Mouse (Mus musculus) layer of hippocampus, adult 2 months (tissue): Measurements from ENCODE around the gene Pnrc2. TPM values are rescaled to one million over a fixed set of nuclear protein-coding genes. Genes with fewer than 3 reads are reported as not detected.
A peak's percentile ranks its signal among the peaks of the same experiment; 100 is the strongest.

Source experiments
- DNase-seq, 2 experiments: peaks; one replicate each; pipeline ENCODE4 v3.0.0; 2022; ENCODE audit warnings: low spot score in 2 of 2
- H3K27ac ChIP-seq: fragments of 200-600 bp; 2 replicates; pipeline ENCODE4 v1.8.1; 2022
- H3K4me3 ChIP-seq: fragments of 200-600 bp; 2 replicates; pipeline ENCODE4 v1.8.1; 2022; ENCODE audit warnings: mild to moderate bottlenecking
- CTCF ChIP-seq: fragments of 200-600 bp; conservative IDR thresholded peaks from 2 replicates; pipeline ENCODE4 v1.8.1; 2022; ENCODE audit warnings: antibody characterized with exemption, mild to moderate bottlenecking, moderate library complexity
- long read RNA-seq, 2 experiments: library from polyadenylated mRNA; stranded (forward); transcript quantifications; one replicate each; pipeline ENCODE4 v2.0.0; 2021; ENCODE audit warnings: borderline mapping rate in 2 of 2
- total RNA-seq, 2 experiments: library from RNA; stranded (reverse); gene quantifications; 2 replicates each; pipeline ENCODE4 v1.2.3; 2021

Gene Pnrc2
- total RNA-seq, result 10 to 100 TPM; 52.7 to 54.8 TPM
- long read RNA-seq, experiment 1, transcript Pnrc2-201 (3 exons, 1,919 nt), result major isoform, 18 of 34 reads
- long read RNA-seq, experiment 1, partial matches to known transcripts, result 0 of 34 reads
- long read RNA-seq, experiment 1, other reads (novel, unspliced or antisense), result 12 of 34 reads
- long read RNA-seq, experiment 2, transcript Pnrc2-201 (3 exons, 1,919 nt), result major isoform, 39 of 52 reads
- long read RNA-seq, experiment 2, partial matches to known transcripts, result 0 of 52 reads
- long read RNA-seq, experiment 2, other reads (novel, unspliced or antisense), result 10 of 52 reads

DNA sequence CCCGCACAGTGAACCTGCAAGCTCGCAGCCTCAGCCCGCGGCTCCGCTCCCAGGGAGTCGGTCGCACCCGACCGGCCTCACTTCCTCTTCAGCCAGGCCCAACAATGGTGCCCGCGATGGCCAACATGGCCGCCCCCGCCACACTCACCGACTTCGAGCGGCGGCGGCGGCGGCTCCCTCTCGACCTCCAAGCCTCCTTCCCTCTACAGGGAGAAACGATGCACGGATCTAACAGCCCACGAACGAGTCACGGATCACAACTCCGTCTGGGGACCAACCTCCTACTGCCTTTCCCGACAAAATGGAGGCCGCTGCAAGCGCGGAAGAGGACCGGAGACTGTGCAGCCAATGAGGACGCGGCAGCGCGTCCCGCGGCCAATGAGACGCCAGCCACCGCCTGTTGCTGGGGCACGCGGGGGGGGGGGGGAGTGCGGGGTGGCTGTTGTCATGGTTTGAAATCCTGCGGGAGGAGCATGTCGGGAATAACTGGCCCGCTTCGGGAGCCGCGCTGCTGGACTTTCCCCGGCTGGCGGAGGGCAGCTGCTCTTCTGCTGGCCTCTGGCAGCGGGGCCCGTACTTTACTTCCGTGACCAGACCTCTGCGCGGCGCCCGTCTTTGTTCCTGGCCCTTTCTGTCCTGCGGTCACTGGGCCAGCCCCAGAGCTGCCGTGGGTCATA, at the start of gene Pnrc2:
Gene Pnrc2, minus strand, starts transcription at position 325 of the 677 bp plus-strand sequence.
- peak; percentile 29 for TF ChIP-seq CTCF
- H3K27ac ChIP-seq, result peak within 1 kb of the TSS; percentile 99
- H3K4me3 ChIP-seq, result peak within 1 kb of the TSS; percentile 96
- peak; percentile 90 to 92 for DNase-seq

GRCm38 (mm10) chr4:135922190-135922589, 48.5 kb upstream of the Pnrc2 start:
- no peak for TF ChIP-seq CTCF
- DNase-seq, result no peak
- no peak overlapping the region for H3K4me3 ChIP-seq
- no peak overlapping the region for H3K27ac ChIP-seq

GRCm38 (mm10) chr4:135921257-135922120, 47.8 kb upstream of the Pnrc2 start:
- Histone ChIP-seq H3K4me3 (peak overlapping the region; percentile 94), H3K27ac (peak overlapping the region; percentile 71; the same call in 1 of the 2 replicates)
- no peak for DNase-seq
- no peak for TF ChIP-seq CTCF

DNA sequence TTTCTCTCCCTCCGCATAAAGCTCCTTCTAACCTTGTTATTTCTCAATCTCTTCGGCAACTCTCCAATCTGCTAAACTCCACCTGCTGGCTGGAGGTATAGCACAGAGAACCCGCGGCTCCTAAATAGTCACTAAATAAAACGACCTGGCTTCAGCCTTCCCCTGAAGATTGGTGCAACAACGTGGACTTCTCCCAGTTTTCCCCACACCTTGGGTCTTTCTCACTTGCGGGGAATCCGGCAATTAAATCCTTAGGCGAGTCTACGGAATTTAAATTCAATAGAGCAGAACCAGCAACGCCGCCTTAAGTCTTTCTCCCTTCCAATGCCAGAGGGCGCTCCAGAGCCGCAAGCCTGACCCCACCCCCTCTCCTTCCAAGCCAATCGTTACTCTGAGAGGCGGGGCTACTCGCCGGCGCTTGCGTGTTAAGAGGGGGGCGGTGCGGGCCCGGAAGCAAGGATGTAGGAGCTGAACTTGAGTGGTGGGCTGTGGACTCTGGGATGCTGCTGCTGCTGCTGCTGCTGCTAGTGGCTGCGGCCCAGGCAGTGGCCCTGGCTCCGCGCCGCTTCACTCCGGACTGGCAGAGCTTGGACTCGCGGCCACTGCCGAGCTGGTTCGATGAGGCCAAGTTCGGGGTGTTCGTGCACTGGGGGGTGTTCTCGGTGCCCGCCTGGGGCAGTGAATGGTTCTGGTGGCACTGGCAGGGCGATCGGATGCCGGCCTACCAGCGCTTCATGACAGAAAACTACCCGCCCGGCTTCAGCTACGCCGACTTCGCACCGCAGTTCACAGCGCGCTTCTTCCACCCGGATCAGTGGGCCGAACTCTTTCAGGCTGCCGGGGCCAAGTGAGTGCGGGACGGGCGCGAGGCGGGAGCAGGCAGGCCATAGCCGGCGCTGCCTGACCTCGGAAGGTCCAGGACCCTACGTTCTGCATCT, 46.9 kb upstream of the Pnrc2 start, which contains the start of gene Fuca1:
Gene Fuca1, plus strand, starts transcription at position 432 of the 938 bp plus-strand sequence.
- TF ChIP-seq CTCF, result peak; percentile 88

DNA sequence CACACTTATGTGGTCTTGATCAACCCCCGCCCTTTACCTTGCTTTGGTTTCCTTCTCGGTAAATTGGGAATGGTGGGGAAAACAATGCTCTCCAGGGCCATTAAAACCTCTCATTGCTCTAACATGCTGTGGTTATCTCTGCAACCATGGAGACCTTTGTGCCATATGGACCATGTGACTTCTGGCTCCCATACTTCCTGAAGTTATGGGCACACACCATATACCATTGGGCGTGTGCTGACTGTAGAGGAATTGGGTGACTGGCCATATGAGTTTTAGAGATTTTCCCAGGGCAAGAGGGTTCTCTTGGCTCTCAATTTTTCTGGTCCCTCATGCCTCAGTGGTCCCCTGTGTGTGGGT, 45.6 kb upstream of the Pnrc2 start:
- Histone ChIP-seq H3K27ac (peak overlapping the region; percentile 36; the same call in 1 of the 2 replicates), H3K4me3 (no peak overlapping the region)
- DNase-seq, result no peak
- no peak for TF ChIP-seq CTCF

More for the DNA sequence above, 46.9 kb upstream of the Pnrc2 start, which contains the start of gene Fuca1:
- peak within 1 kb of the TSS; percentile 94 for H3K4me3 ChIP-seq
- peak; percentile 95 to 97 for DNase-seq
- H3K27ac ChIP-seq, result peak within 1 kb of the TSS; percentile 73; the same call in 1 of the 2 replicates

DNA sequence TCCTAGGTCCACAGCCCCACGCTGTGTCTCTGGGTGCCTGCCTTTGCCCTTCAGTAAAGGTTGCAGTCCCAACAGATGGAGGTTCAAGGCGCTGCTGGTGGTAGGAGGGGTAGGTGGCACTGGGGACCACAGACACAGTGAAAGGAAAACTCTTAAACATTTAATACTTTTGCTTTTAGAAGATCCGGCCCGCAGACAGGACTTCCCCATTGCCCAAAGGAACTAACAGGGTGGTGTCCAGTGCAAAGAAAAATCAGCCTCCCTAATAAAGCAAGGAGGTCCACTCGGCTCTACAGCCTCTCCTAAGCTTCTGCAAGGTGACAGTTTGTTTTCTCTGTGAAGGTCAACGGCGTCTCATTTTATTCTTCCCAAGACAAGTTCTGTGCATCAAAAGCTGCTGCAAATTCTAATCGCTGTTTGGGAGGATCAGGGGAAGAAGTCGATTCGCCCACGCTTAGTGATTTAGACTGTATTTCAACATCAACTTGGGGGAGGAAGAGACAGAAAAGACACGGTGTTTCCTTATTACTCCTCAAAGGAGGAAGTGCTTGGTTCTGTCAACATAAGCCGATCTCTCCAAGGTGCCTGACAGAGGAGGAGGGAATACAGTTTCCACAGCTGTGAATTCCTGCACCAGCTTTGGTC, 45.1 kb upstream of the Pnrc2 start:
- Histone ChIP-seq H3K27ac (peak overlapping the region; percentile 36; the same call in 1 of the 2 replicates), H3K4me3 (no peak overlapping the region)
- DNase-seq, result no peak
- no peak for TF ChIP-seq CTCF

DNA sequence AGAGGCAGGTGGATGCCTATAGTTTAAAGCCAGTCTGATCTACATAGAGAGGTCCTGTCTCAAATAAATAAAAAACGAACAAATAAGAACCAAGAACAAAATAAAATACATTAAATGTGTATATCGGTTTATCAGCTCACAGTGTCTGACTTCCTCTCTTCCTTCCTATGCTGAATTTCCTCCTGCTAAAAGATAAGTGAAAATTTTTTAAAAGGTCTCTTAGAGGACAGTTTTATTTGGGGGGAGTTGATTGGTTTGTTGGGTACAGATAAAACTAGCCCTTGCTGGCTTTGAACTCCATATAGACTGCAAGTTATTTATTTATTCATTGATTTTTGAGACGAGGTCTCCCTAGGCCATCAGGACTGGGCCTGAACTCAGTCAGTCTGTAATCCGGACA, 39.8 kb upstream of the Pnrc2 start:
- no peak for DNase-seq
- TF ChIP-seq CTCF, result no peak
- H3K4me3 ChIP-seq, result no peak overlapping the region
- H3K27ac ChIP-seq, result no peak overlapping the region

DNA sequence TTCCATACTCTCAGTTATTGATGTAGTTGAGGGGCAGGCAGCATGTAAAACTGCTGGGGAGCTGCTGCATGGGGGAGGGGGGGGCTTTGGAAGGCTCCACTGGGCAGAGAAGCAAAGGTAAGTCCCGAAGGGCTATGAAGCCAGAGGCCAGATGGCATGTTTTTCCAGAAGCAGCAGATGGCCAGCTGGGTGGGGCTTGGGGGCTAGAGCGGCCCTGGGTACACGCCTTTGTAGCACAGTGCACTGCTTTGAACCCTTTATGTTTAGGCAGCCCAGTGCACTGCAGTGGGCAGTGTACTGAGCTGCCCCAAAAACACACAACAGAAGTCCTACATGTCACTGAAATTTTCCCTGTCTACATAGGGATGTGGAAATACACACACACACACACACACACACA, 39.2 kb upstream of the Pnrc2 start:
- DNase-seq, result no peak
- TF ChIP-seq CTCF, result no peak
- H3K27ac ChIP-seq, result no peak overlapping the region
- no peak overlapping the region for H3K4me3 ChIP-seq

- TF ChIP-seq CTCF, result no peak
- Histone ChIP-seq H3K27ac (no peak overlapping the region), H3K4me3 (no peak overlapping the region)
- no peak for DNase-seq
Observed at GRCm38 (mm10) chr4:135912164-135912563, 38.5 kb upstream of the Pnrc2 start.

DNA sequence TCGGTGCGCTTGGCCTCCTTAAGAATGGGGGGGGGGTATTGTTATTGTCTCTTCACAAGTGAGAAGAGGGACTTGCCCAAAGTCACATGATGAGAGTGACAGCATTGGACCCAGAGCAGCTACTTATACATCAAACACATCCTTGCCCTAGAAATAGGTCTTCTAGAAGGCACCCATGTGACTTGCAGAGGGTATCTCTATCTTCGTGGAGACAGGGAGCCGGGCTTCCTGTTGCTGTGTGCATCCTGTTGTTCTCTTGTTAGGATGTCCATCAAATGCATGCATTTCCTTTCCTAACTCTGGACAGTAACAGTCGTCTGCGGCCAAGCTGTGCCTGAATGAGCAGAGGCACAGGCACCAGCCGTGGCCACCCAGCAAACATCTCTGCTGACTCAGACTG, 37.9 kb upstream of the Pnrc2 start:
- DNase-seq, result no peak
- no peak overlapping the region for H3K27ac ChIP-seq
- no peak for TF ChIP-seq CTCF
- H3K4me3 ChIP-seq, result no peak overlapping the region

- DNase-seq, result no peak
- Histone ChIP-seq H3K4me3 (no peak overlapping the region), H3K27ac (no peak overlapping the region)
- TF ChIP-seq CTCF, result no peak
Observed at GRCm38 (mm10) chr4:135909326-135910066, 35.8 kb upstream of the Pnrc2 start.
